Mouse (Mus musculus): ENCODE measurements around the gene Hoxa3. TPM values are rescaled to one million over a fixed set of nuclear protein-coding genes. Genes with fewer than 3 reads are reported as not detected.
A peak's percentile ranks its signal among the peaks of the same experiment; 100 is the strongest.

Gene Hoxa3
- polyA plus RNA-seq, 1 experiment from 2014 or later = 0.66 TPM

DNA sequence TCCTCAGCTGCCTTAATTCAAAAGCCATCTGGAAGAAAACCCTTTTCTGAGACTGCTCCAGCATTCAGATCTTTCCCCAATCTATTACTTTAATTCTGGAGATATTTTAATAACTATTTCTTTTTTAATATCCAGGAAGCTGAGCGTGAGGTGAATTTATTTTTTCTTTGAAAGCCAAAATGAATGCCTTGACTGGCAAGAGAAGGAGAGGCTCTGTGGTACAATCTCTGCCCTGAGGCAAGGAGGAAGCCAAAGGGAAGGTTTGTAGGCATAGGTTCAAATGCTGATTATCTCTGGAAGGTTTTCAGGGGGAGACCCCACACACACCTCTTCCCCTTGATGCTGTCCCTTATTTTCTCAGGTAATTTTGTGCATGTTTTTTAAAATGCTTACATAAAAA is 46.0 kb downstream of the Hoxa3 start:
- whole genome bisulfite sequencing = 11% methylated on average over 1 of the region's 1 CpGs
- H3K4me3 ChIP-seq = peak overlapping the region; percentile 78
- no peaks in the 10 kb centered on the region for H3K36me3 ChIP-seq (replicated peaks)
- H3K9me3 ChIP-seq = no peaks in the 10 kb centered on the region
- H3K27ac ChIP-seq (replicated peaks) = peak overlapping the region; percentile 87
- H3K27me3 ChIP-seq (replicated peaks; ENCODE audit: low read depth, poor library complexity, severe bottlenecking) = peaks cover 100% of the 10 kb centered on the region
- no peak for DNase-seq (ENCODE audit: low spot score)
- H3K4me1 ChIP-seq = peaks cover 25% of the 10 kb centered on the region

DNA sequence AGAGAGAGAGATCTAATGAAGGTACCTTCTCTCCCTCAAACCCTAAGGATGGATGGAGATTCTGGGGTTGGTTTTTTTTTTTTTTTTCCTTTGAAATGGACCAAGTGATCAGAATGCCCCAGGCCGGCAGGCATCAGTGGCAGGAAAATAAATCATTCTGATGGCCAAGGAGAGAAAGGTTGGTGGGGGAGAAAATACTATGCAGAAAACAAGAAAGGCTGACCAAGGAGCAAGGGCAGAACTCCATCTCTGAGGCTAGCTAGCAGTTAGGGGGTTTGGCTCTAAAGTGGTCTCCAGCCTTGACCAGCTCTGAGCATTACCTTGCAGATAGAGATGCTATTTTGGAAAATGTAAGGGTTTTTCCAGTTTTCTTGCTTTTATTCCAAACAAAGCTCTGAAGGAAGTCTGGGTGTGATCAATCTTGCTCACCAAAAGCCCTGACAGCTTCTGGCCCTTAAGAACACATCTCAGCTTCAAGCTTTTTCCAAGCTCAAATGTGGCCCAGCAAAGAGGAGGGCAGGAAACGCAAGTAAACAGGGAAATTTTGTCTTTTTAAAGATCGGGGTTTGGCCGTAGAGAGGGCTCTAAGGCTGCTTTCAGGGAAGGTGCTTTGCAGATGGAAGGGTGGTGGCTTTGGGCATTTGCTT is 46.6 kb downstream of the Hoxa3 start:
- WGBS = 1% methylated on average over 4 of the region's 4 CpGs
- Histone ChIP-seq H3K36me3 (replicated peaks) (no peaks in the 10 kb centered on the region), H3K9me3 (no peaks in the 10 kb centered on the region), H3K4me3 (peak overlapping the region; percentile 78), H3K4me1 (peaks cover 19% of the 10 kb centered on the region), H3K27me3 (replicated peaks; ENCODE audit: low read depth, poor library complexity, severe bottlenecking) (peaks cover 100% of the 10 kb centered on the region), H3K27ac (replicated peaks) (peak overlapping the region; percentile 87)
- DNase-seq (ENCODE audit: low spot score) = peak; percentile 41

DNA sequence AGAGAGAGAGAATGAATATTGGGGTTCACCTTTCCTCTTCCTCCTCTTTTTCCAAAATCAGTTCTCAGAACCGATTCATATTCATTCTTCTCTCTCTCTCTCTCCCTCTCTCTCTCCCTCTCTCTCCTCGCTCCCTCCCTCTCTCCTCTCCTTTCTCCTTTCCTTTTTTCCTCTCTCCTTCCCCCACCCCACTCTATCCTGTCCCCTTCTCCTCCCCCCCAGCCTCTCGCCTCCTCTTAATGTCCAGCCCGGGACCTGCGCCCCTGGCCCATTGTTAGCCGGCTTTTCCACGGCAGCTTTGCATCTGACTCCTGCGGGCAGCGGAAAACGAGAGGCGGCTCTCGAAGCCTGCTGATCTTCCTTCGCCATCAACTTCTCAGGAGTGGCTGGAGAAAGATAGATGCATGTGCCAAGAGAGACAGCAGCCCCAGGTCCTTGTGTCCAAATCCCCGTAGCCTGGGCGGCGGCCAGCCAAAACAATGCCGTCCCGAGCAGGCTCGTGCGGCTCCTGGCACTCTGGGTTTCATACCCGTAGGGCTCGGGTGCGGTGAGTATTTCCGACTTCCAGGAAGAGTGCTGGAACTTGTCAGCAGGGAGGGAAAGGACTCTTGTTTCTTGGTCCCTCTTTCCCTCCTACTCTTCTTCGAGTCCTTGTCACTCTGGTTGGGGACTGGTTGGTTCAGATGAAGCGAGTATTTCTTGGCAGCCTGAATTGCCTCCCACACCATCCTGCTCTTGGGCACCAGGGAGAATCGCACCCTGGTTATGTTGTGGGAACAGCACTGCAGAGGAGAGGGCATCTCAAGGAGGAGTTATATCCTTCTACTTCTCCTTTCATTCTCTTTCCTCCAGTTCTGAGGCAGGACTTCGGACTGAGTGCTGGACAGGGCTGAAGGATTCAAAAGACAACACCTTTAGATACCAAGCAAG is 47.4 kb downstream of the Hoxa3 start:
- DNase-seq (ENCODE audit: low spot score) = peak; percentile 61
- peaks cover 100% of the 10 kb centered on the region for H3K27me3 ChIP-seq (replicated peaks; ENCODE audit: low read depth, poor library complexity, severe bottlenecking)
- peak overlapping the region; percentile 87 for H3K27ac ChIP-seq (replicated peaks)
- no peaks in the 10 kb centered on the region for H3K36me3 ChIP-seq (replicated peaks)
- peaks cover 11% of the 10 kb centered on the region for H3K4me1 ChIP-seq
- WGBS = under 1% methylated on average over 28 of the region's 28 CpGs
- peak overlapping the region; percentile 78 for H3K4me3 ChIP-seq
- H3K9me3 ChIP-seq = no peaks in the 10 kb centered on the region

DNA sequence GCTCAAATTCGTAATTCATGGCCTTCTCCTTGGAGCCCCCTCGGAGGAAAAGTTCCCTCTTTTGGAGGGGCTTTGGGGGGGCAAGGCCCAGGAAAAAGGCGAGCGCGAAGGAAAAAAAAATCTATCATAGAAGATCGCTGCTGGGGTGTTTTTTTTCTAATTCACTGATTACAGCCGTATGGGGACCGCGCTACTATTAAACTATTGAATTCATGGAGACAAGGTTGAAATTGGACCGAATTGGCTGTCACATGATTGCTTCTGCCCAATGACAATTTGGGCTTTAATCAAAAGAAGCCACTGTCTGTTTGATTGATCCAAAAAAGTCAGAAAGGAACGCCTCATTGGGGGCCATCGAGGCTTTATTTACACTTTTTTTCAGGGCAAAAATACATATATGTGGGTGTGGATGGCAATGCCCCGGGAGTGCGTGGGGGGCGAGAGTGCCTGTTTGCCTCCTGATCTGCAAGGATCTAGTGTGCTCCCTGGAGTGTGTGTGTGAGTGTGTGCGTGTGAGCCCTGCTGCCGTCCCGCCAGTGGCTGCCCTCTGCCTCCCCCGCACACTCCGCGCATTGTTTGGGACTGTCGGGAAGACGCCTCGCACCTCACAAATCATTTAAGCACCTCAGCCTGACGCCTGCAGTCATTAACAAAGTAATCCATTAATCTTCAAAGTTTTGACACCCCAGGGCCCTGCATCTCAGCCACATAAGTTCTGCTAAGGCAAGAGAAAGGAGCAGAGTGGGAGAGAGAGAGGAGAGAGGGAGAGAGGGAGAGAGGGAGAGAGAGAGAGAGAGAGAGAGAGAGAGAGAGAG is 48.3 kb downstream of the Hoxa3 start, which contains the start of gene Hoxa2:
TSS of gene Hoxa2 (minus strand) at position 206 of the 815 bp plus-strand sequence.
- DNase-seq (ENCODE audit: low spot score) = peak; percentile 63
- Histone ChIP-seq H3K9me3 (no peaks in the 10 kb centered on the region), H3K4me1 (peaks cover 11% of the 10 kb centered on the region), H3K36me3 (replicated peaks) (no peaks in the 10 kb centered on the region), H3K4me3 (peak within 1 kb of the TSS; percentile 78), H3K27ac (replicated peaks) (peak within 1 kb of the TSS; percentile 87), H3K27me3 (replicated peaks; ENCODE audit: low read depth, poor library complexity, severe bottlenecking) (peaks cover 100% of the 10 kb centered on the region)
- under 1% methylated on average over 25 of the region's 25 CpGs for WGBS

- Histone ChIP-seq H3K9me3 (no peaks in the 10 kb centered on the region), H3K27ac (replicated peaks) (peak overlapping the region; percentile 84), H3K36me3 (replicated peaks) (no peaks in the 10 kb centered on the region), H3K4me1 (peaks cover 16% of the 10 kb centered on the region), H3K27me3 (replicated peaks; ENCODE audit: low read depth, poor library complexity, severe bottlenecking) (peaks cover 100% of the 10 kb centered on the region), H3K4me3 (peak overlapping the region; percentile 78)
- peak; percentile 70 for DNase-seq (ENCODE audit: low spot score)
- WGBS = under 1% methylated on average over 39 of the region's 39 CpGs
Observed at GRCm38 (mm10) chr6:52164051-52164625, 49.0 kb downstream of the Hoxa3 start.

DNA sequence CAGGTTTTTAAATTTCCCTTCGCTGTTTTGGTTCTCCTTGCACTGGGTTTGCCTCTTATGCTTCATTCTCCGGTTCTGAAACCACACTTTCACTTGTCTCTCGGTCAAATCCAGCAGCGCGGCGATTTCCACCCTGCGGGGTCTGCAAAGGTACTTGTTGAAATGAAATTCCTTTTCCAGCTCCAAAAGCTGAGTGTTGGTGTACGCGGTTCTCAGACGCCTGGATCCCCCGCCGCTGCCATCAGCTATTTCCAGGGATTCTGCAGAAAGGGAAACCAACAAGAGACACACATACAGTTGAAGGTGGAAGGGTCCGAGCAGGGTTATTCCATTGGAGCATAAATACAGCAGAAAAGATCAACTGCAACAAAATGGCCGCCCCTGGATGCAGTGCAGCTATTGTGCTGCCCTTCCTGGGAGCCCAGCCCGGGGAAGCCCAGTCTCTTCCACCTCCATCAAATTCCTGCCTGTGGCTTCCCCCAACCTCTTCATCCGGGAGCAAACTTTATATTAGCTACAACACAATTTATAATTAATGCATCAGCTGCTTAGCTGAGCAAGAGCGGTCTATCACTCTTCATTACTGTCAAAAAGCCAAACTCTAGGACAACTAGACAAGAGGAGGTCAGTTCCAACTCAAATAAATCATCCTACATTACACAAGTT is 49.6 kb downstream of the Hoxa3 start:
- Histone ChIP-seq H3K4me1 (peaks cover 22% of the 10 kb centered on the region), H3K27ac (replicated peaks) (peak overlapping the region; percentile 84), H3K4me3 (peak overlapping the region; percentile 78), H3K27me3 (replicated peaks; ENCODE audit: low read depth, poor library complexity, severe bottlenecking) (peaks cover 100% of the 10 kb centered on the region), H3K36me3 (replicated peaks) (no peaks in the 10 kb centered on the region), H3K9me3 (no peaks in the 10 kb centered on the region)
- peak; percentile 67 for DNase-seq (ENCODE audit: low spot score)
- WGBS = 1% methylated on average over 17 of the region's 17 CpGs

DNA sequence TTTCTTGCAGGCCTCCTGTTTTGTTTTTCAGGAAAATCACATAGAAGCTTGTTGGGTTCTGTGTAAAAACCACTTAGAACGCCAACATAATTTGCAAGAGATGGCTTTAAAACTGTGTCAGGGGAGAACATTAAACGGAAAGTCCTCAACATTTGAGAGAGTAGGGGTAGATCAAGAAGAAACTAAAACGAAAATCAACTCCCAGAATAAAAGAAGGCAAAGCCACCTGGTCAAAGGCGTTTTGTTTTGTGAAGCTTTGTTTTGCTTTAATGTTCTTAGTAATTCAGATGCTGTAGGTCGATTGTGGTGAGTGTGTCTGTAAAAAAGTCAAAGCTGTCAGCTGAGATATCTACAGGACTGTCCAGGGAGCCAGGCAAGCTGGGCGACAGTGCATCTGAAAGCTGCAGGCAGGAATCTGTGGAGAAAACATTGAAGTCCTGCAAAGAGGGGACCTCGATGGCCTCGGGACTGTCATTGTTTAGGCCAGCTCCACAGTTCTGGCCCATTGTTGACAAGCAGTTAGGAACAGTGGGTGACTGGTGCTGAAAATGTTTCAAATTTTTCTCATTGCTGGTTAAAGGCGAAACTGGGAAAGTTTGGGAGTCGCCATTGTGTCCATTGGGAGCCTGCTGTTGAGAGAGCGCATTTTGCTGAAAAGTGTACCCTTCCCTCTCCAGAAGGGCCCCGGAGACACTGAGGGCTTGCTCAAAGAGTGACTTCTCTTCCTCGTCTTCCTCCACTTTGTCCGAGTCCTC is 50.3 kb downstream of the Hoxa3 start:
- DNase-seq (ENCODE audit: low spot score) = peak; percentile 55
- peaks cover 29% of the 10 kb centered on the region for H3K4me1 ChIP-seq
- H3K27me3 ChIP-seq (replicated peaks; ENCODE audit: low read depth, poor library complexity, severe bottlenecking) = peaks cover 100% of the 10 kb centered on the region
- peak overlapping the region; percentile 78 for H3K4me3 ChIP-seq
- peak overlapping the region; percentile 84 for H3K27ac ChIP-seq (replicated peaks)
- no peaks in the 10 kb centered on the region for H3K9me3 ChIP-seq
- under 1% methylated on average over 14 of the region's 14 CpGs for WGBS
- H3K36me3 ChIP-seq (replicated peaks) = no peaks in the 10 kb centered on the region

DNA sequence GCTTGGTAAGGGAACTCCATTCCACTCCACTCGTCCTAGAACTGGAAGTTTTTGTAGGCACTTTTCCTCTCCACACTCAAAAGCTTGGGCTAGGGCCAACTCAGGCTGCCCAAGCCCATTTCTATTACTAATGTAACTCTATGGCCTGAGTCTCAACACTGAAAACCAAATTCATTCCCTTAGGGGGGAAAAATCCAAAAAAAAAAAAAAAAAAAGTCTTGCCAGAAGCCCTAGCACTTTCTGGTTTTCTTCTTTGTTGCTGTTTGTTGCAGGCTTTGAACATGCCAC is 51.1 kb downstream of the Hoxa3 start:
- no peaks in the 10 kb centered on the region for H3K36me3 ChIP-seq (replicated peaks)
- peak overlapping the region; percentile 78 for H3K4me3 ChIP-seq
- WGBS = 5% methylated on average over 1 of the region's 1 CpGs
- peak overlapping the region; percentile 75; the same call in 1 of the 2 replicates for H3K27ac ChIP-seq (replicated peaks)
- H3K27me3 ChIP-seq (replicated peaks; ENCODE audit: low read depth, poor library complexity, severe bottlenecking) = peaks cover 100% of the 10 kb centered on the region
- peak; percentile 17 for DNase-seq (ENCODE audit: low spot score)
- H3K9me3 ChIP-seq = no peaks in the 10 kb centered on the region
- H3K4me1 ChIP-seq = peaks cover 30% of the 10 kb centered on the region

- WGBS = 2% methylated on average over 8 of the region's 8 CpGs
- Histone ChIP-seq H3K4me3 (peak overlapping the region; percentile 78), H3K27me3 (replicated peaks; ENCODE audit: low read depth, poor library complexity, severe bottlenecking) (peaks cover 100% of the 10 kb centered on the region), H3K4me1 (peaks cover 30% of the 10 kb centered on the region), H3K27ac (replicated peaks) (peak overlapping the region; percentile 75), H3K9me3 (no peaks in the 10 kb centered on the region), H3K36me3 (replicated peaks) (no peaks in the 10 kb centered on the region)
- DNase-seq (ENCODE audit: low spot score) = peak; percentile 14
Observed at GRCm38 (mm10) chr6:52161336-52162092, 51.6 kb downstream of the Hoxa3 start.

DNA sequence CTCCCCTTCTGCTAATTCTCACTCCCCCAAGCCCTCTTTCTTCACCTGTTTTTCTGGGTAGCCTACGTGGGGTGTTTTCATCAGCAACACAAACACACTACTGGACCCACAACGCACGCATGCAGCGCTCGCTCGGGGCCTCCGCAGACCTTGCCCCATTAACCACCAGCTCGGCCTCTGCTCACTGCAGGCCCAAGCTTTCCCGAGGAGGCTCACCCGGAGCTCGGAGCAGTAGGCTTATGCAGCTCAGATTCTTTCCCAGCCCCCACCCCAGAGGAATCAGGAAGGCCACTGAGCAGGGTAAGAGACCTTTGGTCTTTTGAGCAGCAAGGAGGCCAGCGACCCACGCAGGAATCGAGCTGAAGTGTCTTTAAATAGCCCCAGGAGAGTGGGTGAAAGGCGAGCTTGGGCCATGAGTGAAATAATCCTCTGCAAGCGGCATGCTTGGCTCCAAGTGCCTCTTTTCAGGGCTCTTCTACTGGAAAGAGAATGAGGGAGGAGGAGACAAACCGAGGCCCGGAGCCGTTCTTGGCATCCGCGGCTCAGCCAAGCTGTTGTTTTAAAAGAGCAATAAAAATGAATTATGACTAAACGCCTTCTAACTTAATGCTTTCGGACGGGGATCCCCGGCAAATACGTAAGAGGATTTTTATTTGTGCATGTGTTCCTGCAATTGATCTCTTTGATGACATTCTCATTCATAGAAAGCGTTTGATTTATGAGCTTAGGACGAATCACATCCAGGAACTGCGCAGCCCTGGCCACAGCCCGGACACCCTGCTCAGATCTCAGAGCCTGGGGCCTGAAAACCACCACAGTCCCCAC is 52.4 kb downstream of the Hoxa3 start:
- H3K27me3 ChIP-seq (replicated peaks; ENCODE audit: low read depth, poor library complexity, severe bottlenecking) = peaks cover 100% of the 10 kb centered on the region

More for the DNA sequence above, 52.4 kb downstream of the Hoxa3 start:
- under 1% methylated on average over 30 of the region's 30 CpGs for WGBS
- peak; percentile 61 for DNase-seq (ENCODE audit: low spot score)
- H3K27ac ChIP-seq (replicated peaks) = peak overlapping the region; percentile 75
- H3K4me3 ChIP-seq = peak overlapping the region; percentile 78
- H3K4me1 ChIP-seq = peaks cover 30% of the 10 kb centered on the region
- H3K36me3 ChIP-seq (replicated peaks) = no peaks in the 10 kb centered on the region
- H3K9me3 ChIP-seq = no peaks in the 10 kb centered on the region

Measured in embryonic facial prominence, embryonic 10.5 days (tissue).